Mouse (Mus musculus) ES-CJ7 (cell line): ENCODE data around the gene Ranbp9.
A peak's percentile ranks its signal among the peaks of the same experiment; 100 is the strongest.

Source experiments
- DNase-seq: peaks from one replicate; pipeline ENCODE4 v3.0.0; 2011; ENCODE audit warnings: low read depth, low spot score

The Ranbp9 gene

GRCm38 (mm10) chr13:43452177-43452576 lies 28.9 kb downstream of the Ranbp9 start:
- no peak for DNase-seq

- DNase-seq: no peak
Observed at GRCm38 (mm10) chr13:43450686-43451085, 30.4 kb downstream of the Ranbp9 start.

GRCm38 (mm10) chr13:43447721-43448120 lies 33.4 kb downstream of the Ranbp9 start:
- no peak for DNase-seq

- no peak for DNase-seq
Observed at GRCm38 (mm10) chr13:43445754-43446153, 35.3 kb downstream of the Ranbp9 start.

GRCm38 (mm10) chr13:43444717-43445116 lies 36.4 kb downstream of the Ranbp9 start:
- no peak for DNase-seq

GRCm38 (mm10) chr13:43443706-43444105 lies 37.4 kb downstream of the Ranbp9 start:
- no peak for DNase-seq

GRCm38 (mm10) chr13:43442551-43442950 lies 38.5 kb downstream of the Ranbp9 start:
- no peak for DNase-seq

GRCm38 (mm10) chr13:43440376-43440775 lies 40.7 kb downstream of the Ranbp9 start:
- no peak for DNase-seq

- no peak for DNase-seq
Observed at GRCm38 (mm10) chr13:43433395-43433794, 47.7 kb downstream of the Ranbp9 start.

- DNase-seq: no peak
Observed at GRCm38 (mm10) chr13:43428436-43428835, 52.6 kb downstream of the Ranbp9 start.

GRCm38 (mm10) chr13:43415249-43415648 lies 65.8 kb downstream of the Ranbp9 start:
- DNase-seq: no peak

GRCm38 (mm10) chr13:43413611-43414010 lies 67.5 kb downstream of the Ranbp9 start:
- DNase-seq: no peak

GRCm38 (mm10) chr13:43412311-43412710 lies 68.8 kb downstream of the Ranbp9 start:
- DNase-seq: no peak

GRCm38 (mm10) chr13:43399576-43399975 lies 81.5 kb downstream of the Ranbp9 start:
- DNase-seq: no peak

- peak; percentile 91 for DNase-seq
Observed at GRCm38 (mm10) chr13:43398297-43399080, 82.6 kb downstream of the Ranbp9 start, which contains the start of gene Nol7. Gene Nol7 (plus strand): TSS chr13:43398390.

- no peak for DNase-seq
Observed at GRCm38 (mm10) chr13:43397700-43398296, 83.3 kb downstream of the Ranbp9 start.

GRCm38 (mm10) chr13:43385321-43385720 lies 95.8 kb downstream of the Ranbp9 start:
- DNase-seq: no peak

- DNase-seq: no peak
Observed at GRCm38 (mm10) chr13:43379989-43380388, 101.1 kb downstream of the Ranbp9 start.

GRCm38 (mm10) chr13:43374918-43375432 lies 106.1 kb downstream of the Ranbp9 start:
- peak; percentile 28 for DNase-seq

GRCm38 (mm10) chr13:43374205-43374604 lies 106.9 kb downstream of the Ranbp9 start:
- no peak for DNase-seq

- peak; percentile 50 for DNase-seq
Observed at GRCm38 (mm10) chr13:43372892-43373291, 108.2 kb downstream of the Ranbp9 start.

- DNase-seq: no peak
Observed at GRCm38 (mm10) chr13:43370063-43370462, 111.0 kb downstream of the Ranbp9 start.

GRCm38 (mm10) chr13:43365825-43366184 lies 115.3 kb downstream of the Ranbp9 start:
- DNase-seq: no peak
